Mouse (Mus musculus): ENCODE results near the gene Draxin. TPM values are rescaled to one million over a fixed set of nuclear protein-coding genes. Genes with fewer than 3 reads are reported as not detected.

Gene Draxin
- polyA plus RNA-seq, 1 experiment from 2014 or later, result 15.7 TPM

GRCm38 (mm10) chr4:148087091-148087906, 43.2 kb downstream of the Draxin start:
- WGBS, result 4% methylated on average over 30 of the region's 30 CpGs
- Histone ChIP-seq H3K27ac (no peak overlapping the region; the same call in 1 of the 2 replicates), H3K27me3 (replicated peaks) (no peaks in the 10 kb centered on the region), H3K9me3 (no peaks in the 10 kb centered on the region), H3K4me3 (peak overlapping the region; percentile 50), H3K36me3 (replicated peaks) (no peaks in the 10 kb centered on the region), H3K4me2 (peak overlapping the region; percentile 89), H3K4me1 (peaks cover 17% of the 10 kb centered on the region), H3K9ac (peak overlapping the region; percentile 54)
- peak; percentile 70 for ATAC-seq (replicated peaks)

GRCm38 (mm10) chr4:148085907-148086305, 44.6 kb downstream of the Draxin start:
- Histone ChIP-seq H3K4me3 (no peak overlapping the region), H3K9ac (no peak overlapping the region), H3K27me3 (replicated peaks) (no peaks in the 10 kb centered on the region), H3K4me1 (peaks cover 17% of the 10 kb centered on the region), H3K4me2 (no peak overlapping the region), H3K36me3 (replicated peaks) (no peaks in the 10 kb centered on the region), H3K27ac (no peak overlapping the region), H3K9me3 (no peaks in the 10 kb centered on the region)
- WGBS, result 82% methylated on average over 3 of the region's 3 CpGs
- no peak for ATAC-seq (replicated peaks)

- no peak for ATAC-seq (replicated peaks)
- H3K4me3 ChIP-seq, result no peak overlapping the region
- H3K4me1 ChIP-seq, result peaks cover 17% of the 10 kb centered on the region
- no peaks in the 10 kb centered on the region for H3K9me3 ChIP-seq
- WGBS, result 52% methylated on average over 10 of the region's 10 CpGs
- no peaks in the 10 kb centered on the region for H3K36me3 ChIP-seq (replicated peaks)
- no peak overlapping the region for H3K27ac ChIP-seq
- H3K4me2 ChIP-seq, result no peak overlapping the region
- H3K27me3 ChIP-seq (replicated peaks), result no peaks in the 10 kb centered on the region
- no peak overlapping the region for H3K9ac ChIP-seq
Measured at GRCm38 (mm10) chr4:148085131-148085906, 45.2 kb downstream of the Draxin start.

GRCm38 (mm10) chr4:148084261-148084714, 46.2 kb downstream of the Draxin start:
- Histone ChIP-seq H3K4me3 (no peak overlapping the region), H3K4me1 (peaks cover 17% of the 10 kb centered on the region), H3K9ac (no peak overlapping the region), H3K9me3 (no peaks in the 10 kb centered on the region), H3K27ac (no peak overlapping the region), H3K4me2 (no peak overlapping the region), H3K36me3 (replicated peaks) (no peaks in the 10 kb centered on the region), H3K27me3 (replicated peaks) (no peaks in the 10 kb centered on the region)
- 14% methylated on average over 8 of the region's 8 CpGs for WGBS
- ATAC-seq (replicated peaks), result no peak

GRCm38 (mm10) chr4:148083176-148083899, 47.2 kb downstream of the Draxin start:
- Histone ChIP-seq H3K4me3 (no peak overlapping the region), H3K9me3 (no peaks in the 10 kb centered on the region), H3K4me2 (no peak overlapping the region), H3K27ac (no peak overlapping the region), H3K27me3 (replicated peaks) (no peaks in the 10 kb centered on the region), H3K9ac (no peak overlapping the region), H3K4me1 (peaks cover 12% of the 10 kb centered on the region), H3K36me3 (replicated peaks) (no peaks in the 10 kb centered on the region)
- ATAC-seq (replicated peaks), result no peak
- 68% methylated on average over 21 of the region's 21 CpGs for WGBS

GRCm38 (mm10) chr4:148082257-148083044, 48.0 kb downstream of the Draxin start:
- WGBS, result 54% methylated on average over 12 of the region's 12 CpGs

GRCm38 (mm10) chr4:148081201-148081600, 49.3 kb downstream of the Draxin start:
- no peak for ATAC-seq (replicated peaks)
- WGBS, result 90% methylated on average over 10 of the region's 10 CpGs
- Histone ChIP-seq H3K4me1 (no peaks in the 10 kb centered on the region; the same call in 1 of the 2 replicates), H3K9me3 (no peaks in the 10 kb centered on the region), H3K27me3 (replicated peaks) (no peaks in the 10 kb centered on the region), H3K36me3 (replicated peaks) (no peaks in the 10 kb centered on the region), H3K9ac (no peak overlapping the region), H3K4me2 (no peak overlapping the region), H3K4me3 (no peak overlapping the region), H3K27ac (no peak overlapping the region)

More at GRCm38 (mm10) chr4:148082257-148083044, 48.0 kb downstream of the Draxin start:
- H3K27me3 ChIP-seq (replicated peaks), result no peaks in the 10 kb centered on the region
- no peak for ATAC-seq (replicated peaks)
- no peaks in the 10 kb centered on the region for H3K36me3 ChIP-seq (replicated peaks)
- no peaks in the 10 kb centered on the region for H3K9me3 ChIP-seq
- no peak overlapping the region for H3K4me2 ChIP-seq
- H3K9ac ChIP-seq, result no peak overlapping the region
- H3K4me1 ChIP-seq, result peaks cover 4% of the 10 kb centered on the region
- H3K27ac ChIP-seq, result no peak overlapping the region
- H3K4me3 ChIP-seq, result no peak overlapping the region

- Histone ChIP-seq H3K36me3 (replicated peaks) (no peaks in the 10 kb centered on the region), H3K9me3 (no peaks in the 10 kb centered on the region), H3K27me3 (replicated peaks) (no peaks in the 10 kb centered on the region), H3K4me2 (no peak overlapping the region), H3K4me3 (no peak overlapping the region), H3K9ac (no peak overlapping the region), H3K27ac (no peak overlapping the region), H3K4me1 (no peaks in the 10 kb centered on the region; the same call in 1 of the 2 replicates)
- no peak for ATAC-seq (replicated peaks)
- whole genome bisulfite sequencing, result 95% methylated on average over 1 of the region's 1 CpGs
Measured at GRCm38 (mm10) chr4:148080597-148080973, 49.9 kb downstream of the Draxin start.

GRCm38 (mm10) chr4:148079944-148080596, 50.4 kb downstream of the Draxin start:
- no peak overlapping the region for H3K27ac ChIP-seq
- no peaks in the 10 kb centered on the region for H3K9me3 ChIP-seq
- WGBS, result 87% methylated on average over 8 of the region's 8 CpGs
- H3K4me2 ChIP-seq, result no peak overlapping the region
- peaks cover 4% of the 10 kb centered on the region; the same call in 1 of the 2 replicates for H3K4me1 ChIP-seq
- ATAC-seq (replicated peaks), result no peak
- no peaks in the 10 kb centered on the region for H3K36me3 ChIP-seq (replicated peaks)
- H3K27me3 ChIP-seq (replicated peaks), result no peaks in the 10 kb centered on the region
- H3K9ac ChIP-seq, result no peak overlapping the region
- H3K4me3 ChIP-seq, result no peak overlapping the region

GRCm38 (mm10) chr4:148079212-148079611, 51.3 kb downstream of the Draxin start:
- 66% methylated on average over 6 of the region's 6 CpGs for WGBS
- Histone ChIP-seq H3K4me2 (no peak overlapping the region), H3K27me3 (replicated peaks) (no peaks in the 10 kb centered on the region), H3K4me1 (peaks cover 8% of the 10 kb centered on the region; the same call in 1 of the 2 replicates), H3K4me3 (no peak overlapping the region), H3K9me3 (no peaks in the 10 kb centered on the region), H3K36me3 (replicated peaks) (no peaks in the 10 kb centered on the region), H3K27ac (no peak overlapping the region), H3K9ac (no peak overlapping the region)
- ATAC-seq (replicated peaks), result no peak

- H3K36me3 ChIP-seq (replicated peaks), result no peaks in the 10 kb centered on the region
- peaks cover 8% of the 10 kb centered on the region; the same call in 1 of the 2 replicates for H3K4me1 ChIP-seq
- no peaks in the 10 kb centered on the region for H3K9me3 ChIP-seq
- 90% methylated on average over 6 of the region's 6 CpGs for WGBS
- no peak overlapping the region for H3K9ac ChIP-seq
- no peak overlapping the region for H3K27ac ChIP-seq
- ATAC-seq (replicated peaks), result no peak
- H3K4me3 ChIP-seq, result no peak overlapping the region
- H3K27me3 ChIP-seq (replicated peaks), result no peaks in the 10 kb centered on the region
- no peak overlapping the region for H3K4me2 ChIP-seq
Measured at GRCm38 (mm10) chr4:148075881-148076280, 54.6 kb downstream of the Draxin start.
